Comparison of ENCODE assay signal across 20 mouse cellular contexts in the genomic region with DNA sequence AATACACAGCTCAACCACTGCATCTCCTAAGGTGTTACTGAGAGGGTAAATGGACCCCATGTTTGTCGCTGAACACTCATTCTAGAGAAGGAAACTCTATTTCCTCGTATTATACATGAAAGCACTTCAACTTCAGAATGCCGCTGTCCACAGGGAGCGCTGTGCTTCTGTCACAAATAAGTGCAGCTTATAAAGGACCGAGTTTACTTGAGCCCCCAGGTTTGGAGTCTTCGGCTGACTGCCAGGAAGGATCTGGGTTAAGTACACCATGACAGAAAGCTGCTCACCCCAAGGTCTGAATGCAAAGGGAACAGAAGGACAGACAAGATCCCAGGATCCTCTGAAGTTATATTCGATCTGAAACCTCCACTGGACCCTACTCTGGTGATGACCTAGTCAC.
DNase-seq lines count a peak whose midpoint lies in the region; ATAC-seq and TF ChIP-seq lines count a peak whose summit lies in the region.
"Had no signal": no experiment of that assay in that cellular context is flagged by ENCODE, and none has a peak within 500 bp of the region (broad histone marks: within the 10 kb centered on the region; RNA-seq: fewer than 3 reads in every experiment).

No protein-coding gene starts in this region.

- H3K9me3 ChIP-seq in heart, postnatal 0 days (replicated peaks; ENCODE audit: control insufficient read depth, low read length), result no peaks in the 10 kb centered on the region
- no peaks in the 10 kb centered on the region for H3K9me3 ChIP-seq in liver, postnatal 0 days (ENCODE audit: low read length)
- no peaks in the 10 kb centered on the region for H3K9me3 ChIP-seq in liver, embryonic 11.5 days (ENCODE audit: control insufficient read depth, low read length)
- H3K9me3 ChIP-seq in stomach, postnatal 0 days (ENCODE audit: control insufficient read depth, low read length), result no peaks in the 10 kb centered on the region
- H3K9me3 ChIP-seq: heart, embryonic 12.5 days; hindbrain, embryonic 15.5 days had no signal

- H3K4me3 ChIP-seq in heart, postnatal 0 days (ENCODE audit: low read depth, low read length), result no peak overlapping the region
- H3K4me3 ChIP-seq in liver, postnatal 0 days (ENCODE audit: low read depth, low read length), result no peak overlapping the region
- no peak overlapping the region for H3K4me3 ChIP-seq in liver, embryonic 11.5 days (ENCODE audit: low read depth, low read length)
- no peak overlapping the region for H3K4me3 ChIP-seq in stomach, postnatal 0 days (ENCODE audit: low read depth, low read length)
- H3K4me3 ChIP-seq: forebrain, embryonic 13.5 days; heart, embryonic 12.5 days; hindbrain, embryonic 15.5 days had no signal

- TF ChIP-seq EP300 in heart, postnatal 0 days (IDR thresholded peaks at IDR 0.05; ENCODE audit: low read depth), result no peak
- TF ChIP-seq EP300 in liver, postnatal 0 days (IDR thresholded peaks at IDR 0.05; ENCODE audit: low read depth), result no peak
- no peak for TF ChIP-seq EP300 in stomach, postnatal 0 days (optimal IDR thresholded peaks at IDR 0.05)

- H3K4me2 ChIP-seq in heart, postnatal 0 days (ENCODE audit: low read depth, low read length), result no peak overlapping the region
- no peak overlapping the region for H3K4me2 ChIP-seq in liver, postnatal 0 days (ENCODE audit: low read depth, low read length)
- no peak overlapping the region for H3K4me2 ChIP-seq in liver, embryonic 11.5 days
- no peak overlapping the region for H3K4me2 ChIP-seq in stomach, postnatal 0 days (replicated peaks; ENCODE audit: low read depth)
- H3K4me2 ChIP-seq: forebrain, embryonic 13.5 days; heart, embryonic 12.5 days; hindbrain, embryonic 15.5 days; midbrain, embryonic 11.5 days had no signal

- TF ChIP-seq CTCF in heart, postnatal 0 days (IDR thresholded peaks at IDR 0.05; ENCODE audit: low read depth), result peak; percentile 9; the same call in 1 of the 2 replicates
- TF ChIP-seq CTCF in liver, postnatal 0 days (IDR thresholded peaks at IDR 0.05; ENCODE audit: low read depth), result 0 out of 2 replicates have a peak, but pooled peaks have one; percentile 2
- peak; percentile 26 for TF ChIP-seq CTCF in stomach, postnatal 0 days (IDR thresholded peaks at IDR 0.05; ENCODE audit: low read depth)

- no peak overlapping the region for H3K27ac ChIP-seq in heart, postnatal 0 days (ENCODE audit: low read depth)
- H3K27ac ChIP-seq in liver, postnatal 0 days (ENCODE audit: low read depth), result no peak overlapping the region
- H3K27ac ChIP-seq in liver, embryonic 11.5 days (ENCODE audit: low read depth, low read length), result no peak overlapping the region
- no peak overlapping the region for H3K27ac ChIP-seq in stomach, postnatal 0 days (replicated peaks)
- H3K27ac ChIP-seq: forebrain, embryonic 13.5 days; hindbrain, embryonic 15.5 days; liver, embryonic 14.5 days had no signal

- no peaks in the 10 kb centered on the region for H3K27me3 ChIP-seq in heart, postnatal 0 days (ENCODE audit: control insufficient read depth, insufficient read depth, low read length)
- no peaks in the 10 kb centered on the region for H3K27me3 ChIP-seq in liver, postnatal 0 days (ENCODE audit: insufficient read depth, low read length)
- no peaks in the 10 kb centered on the region for H3K27me3 ChIP-seq in liver, embryonic 11.5 days (replicated peaks; ENCODE audit: control insufficient read depth, insufficient read depth, low read length)
- H3K27me3 ChIP-seq in stomach, postnatal 0 days (ENCODE audit: control insufficient read depth, insufficient read depth, low read length), result no peaks in the 10 kb centered on the region
- H3K27me3 ChIP-seq: CH12.LX; forebrain, embryonic 13.5 days; heart, embryonic 12.5 days; hindbrain, embryonic 15.5 days had no signal

- no peak for DNase-seq in heart, postnatal 0 days (ENCODE audit: low spot score)
- no peak for DNase-seq in heart, postnatal 4 days
- DNase-seq in liver, postnatal 0 days, result no peak
- DNase-seq in liver, embryonic 11.5 days (ENCODE audit: low spot score), result no peak
- peak; percentile 68 for DNase-seq in kidney, postnatal 10 days
- DNase-seq in stomach, postnatal 0 days (ENCODE audit: low spot score), result no peak
- no peak for DNase-seq in cerebellum, postnatal 25 days
- DNase-seq: adrenal gland, adult 8-10 months; B cell, adult 2 months; cerebellum, adult 2 months; cerebellum, postnatal 36 days; embryo, embryonic 11 days; thymus, postnatal 25 days had no signal

- WGBS in heart, postnatal 0 days, result 71% methylated on average over 7 of the region's 7 CpGs
- WGBS in liver, postnatal 0 days (ENCODE audit: insufficient replicate concordance), result 73% methylated on average over 7 of the region's 7 CpGs
- WGBS in liver, embryonic 11.5 days, result 83% methylated on average over 7 of the region's 7 CpGs
- WGBS in stomach, postnatal 0 days, result 80% methylated on average over 7 of the region's 7 CpGs

- no peak overlapping the region for H3K9ac ChIP-seq in heart, postnatal 0 days (replicated peaks; ENCODE audit: low read depth, low read length)
- H3K9ac ChIP-seq in liver, postnatal 0 days (replicated peaks), result no peak overlapping the region
- H3K9ac ChIP-seq in liver, embryonic 11.5 days (ENCODE audit: low read depth, low read length), result no peak overlapping the region
- no peak overlapping the region for H3K9ac ChIP-seq in stomach, postnatal 0 days (ENCODE audit: low read length)
- H3K9ac ChIP-seq: forebrain, embryonic 13.5 days; heart, embryonic 12.5 days; hindbrain, embryonic 15.5 days; liver, embryonic 14.5 days had no signal

- no peak for ATAC-seq in heart, postnatal 0 days (ENCODE audit: insufficient read depth, low read depth)
- ATAC-seq in liver, postnatal 0 days, result no peak
- no peak for ATAC-seq in liver, embryonic 11.5 days (replicated peaks; ENCODE audit: low FRiP score)
- ATAC-seq in stomach, postnatal 0 days (ENCODE audit: low FRiP score, low TSS enrichment), result no peak
- ATAC-seq: forebrain, embryonic 13.5 days had no signal

- no peaks in the 10 kb centered on the region for H3K36me3 ChIP-seq in heart, postnatal 0 days (replicated peaks; ENCODE audit: control insufficient read depth, insufficient read depth, low read length)
- H3K36me3 ChIP-seq in liver, postnatal 0 days (replicated peaks; ENCODE audit: insufficient read depth, low read length), result no peaks in the 10 kb centered on the region
- H3K36me3 ChIP-seq in liver, embryonic 11.5 days (ENCODE audit: control insufficient read depth, insufficient read depth, low read length), result no peaks in the 10 kb centered on the region
- no peaks in the 10 kb centered on the region for H3K36me3 ChIP-seq in stomach, postnatal 0 days (ENCODE audit: control insufficient read depth, insufficient read depth, low read length)
- H3K36me3 ChIP-seq: G1E; heart, embryonic 12.5 days; hindbrain, embryonic 15.5 days had no signal

- H3K4me1 ChIP-seq in heart, postnatal 0 days (ENCODE audit: control insufficient read depth, insufficient read depth), result no peaks in the 10 kb centered on the region
- H3K4me1 ChIP-seq in liver, postnatal 0 days (ENCODE audit: insufficient read depth), result no peaks in the 10 kb centered on the region
- H3K4me1 ChIP-seq in liver, embryonic 11.5 days (replicated peaks; ENCODE audit: control insufficient read depth, insufficient read depth, low read length), result no peaks in the 10 kb centered on the region
- H3K4me1 ChIP-seq in stomach, postnatal 0 days (replicated peaks; ENCODE audit: control insufficient read depth, insufficient read depth), result no peaks in the 10 kb centered on the region
- H3K4me1 ChIP-seq: forebrain, embryonic 13.5 days; heart, embryonic 12.5 days; hindbrain, embryonic 15.5 days had no signal
